Mouse (Mus musculus): ENCODE data around the gene Adgre5. TPM values are rescaled to one million over a fixed set of nuclear protein-coding genes. Genes with fewer than 3 reads are reported as not detected.

The Adgre5 gene
- total RNA-seq, 2 experiments from 2014 or later: 28.8 to 34.8 TPM

DNA sequence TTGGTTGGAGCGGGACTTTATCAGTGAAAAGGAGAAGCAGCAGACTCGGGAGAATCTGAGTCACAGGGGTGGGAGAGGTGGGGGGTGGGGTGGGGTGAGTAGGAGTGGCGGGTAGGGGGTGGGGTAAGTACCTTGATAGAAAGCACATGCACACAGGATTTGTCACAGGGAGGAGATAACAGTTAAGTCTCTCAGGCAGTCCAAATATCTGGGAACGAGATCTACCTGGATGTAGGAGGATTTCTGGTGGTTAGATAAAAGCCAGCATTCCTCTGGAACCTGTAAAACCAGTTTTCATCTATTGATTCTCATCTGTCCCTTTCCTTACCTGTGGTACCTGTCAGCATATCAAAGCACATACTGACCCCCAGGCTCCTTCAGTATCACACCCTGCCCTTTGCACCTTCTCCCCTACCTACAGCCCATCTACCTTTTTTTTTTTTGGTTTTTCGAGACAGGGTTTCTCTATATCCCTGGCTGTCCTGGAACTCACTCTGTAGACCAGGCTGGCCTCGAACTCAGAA, 16.0 kb upstream of the Adgre5 start:
- ATAC-seq (replicated peaks; ENCODE audit: low FRiP score, poor library complexity, severe bottlenecking): no peak

DNA sequence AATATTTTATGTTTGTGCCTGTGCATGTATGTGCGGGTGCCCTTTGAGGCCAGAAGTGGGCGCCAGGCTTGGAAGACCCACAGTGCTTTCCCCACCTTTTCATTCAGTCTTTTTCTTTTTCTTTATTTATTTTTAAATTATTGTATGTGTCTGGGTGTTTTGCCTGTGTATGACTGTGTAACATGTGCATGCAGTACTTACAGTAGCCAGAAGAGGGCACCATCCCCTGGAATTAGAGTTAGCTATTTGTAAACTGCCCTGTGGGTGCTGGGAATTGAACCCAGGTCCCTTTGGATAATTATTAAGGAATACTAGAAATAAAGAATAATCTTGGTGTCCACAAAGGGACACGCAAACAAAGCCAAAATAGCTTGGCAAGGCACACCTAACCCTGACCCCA, 15.1 kb upstream of the Adgre5 start:
- ATAC-seq (replicated peaks; ENCODE audit: low FRiP score, poor library complexity, severe bottlenecking): no peak

DNA sequence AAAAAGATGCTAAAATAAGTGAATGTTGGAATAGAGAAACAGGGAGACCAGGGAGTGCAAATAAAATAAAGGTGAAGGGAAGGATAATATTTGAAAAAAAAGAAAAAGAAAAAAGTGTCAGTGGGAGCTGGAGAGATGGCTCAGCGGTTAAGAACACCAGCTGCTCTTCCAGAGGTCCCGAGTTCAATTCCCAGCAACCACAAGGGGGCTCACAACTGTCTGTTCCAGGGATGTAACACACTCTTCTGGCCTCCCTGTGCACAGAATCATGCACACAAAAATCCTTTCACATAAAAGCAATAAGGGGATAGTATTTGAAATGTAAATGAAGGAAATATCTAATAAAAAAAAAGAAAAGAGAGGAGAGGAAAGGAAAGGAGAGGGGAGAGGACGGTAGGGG, 13.0 kb upstream of the Adgre5 start:
- ATAC-seq (replicated peaks; ENCODE audit: low FRiP score, poor library complexity, severe bottlenecking): no peak

DNA sequence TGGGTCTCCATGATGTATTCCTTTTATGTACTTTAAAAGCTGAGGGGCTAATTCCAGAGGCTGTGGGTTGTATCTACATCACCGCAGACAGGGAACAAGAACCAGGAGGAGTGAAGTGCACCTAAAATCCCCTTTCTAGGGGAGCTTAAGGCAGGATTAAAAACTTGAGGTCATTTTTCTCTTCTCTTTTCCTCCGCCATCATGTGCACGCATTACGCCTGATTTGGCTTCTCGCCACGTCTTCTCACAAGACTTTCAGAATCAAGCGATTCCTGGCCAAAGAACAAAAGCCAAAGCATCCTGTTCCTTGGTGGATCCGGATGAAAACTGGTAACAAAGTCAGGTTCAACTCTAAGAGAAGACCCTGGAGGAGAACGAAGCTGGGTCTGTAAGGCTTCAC, 8.1 kb upstream of the Adgre5 start:
- ATAC-seq (replicated peaks; ENCODE audit: low FRiP score, poor library complexity, severe bottlenecking): no peak

DNA sequence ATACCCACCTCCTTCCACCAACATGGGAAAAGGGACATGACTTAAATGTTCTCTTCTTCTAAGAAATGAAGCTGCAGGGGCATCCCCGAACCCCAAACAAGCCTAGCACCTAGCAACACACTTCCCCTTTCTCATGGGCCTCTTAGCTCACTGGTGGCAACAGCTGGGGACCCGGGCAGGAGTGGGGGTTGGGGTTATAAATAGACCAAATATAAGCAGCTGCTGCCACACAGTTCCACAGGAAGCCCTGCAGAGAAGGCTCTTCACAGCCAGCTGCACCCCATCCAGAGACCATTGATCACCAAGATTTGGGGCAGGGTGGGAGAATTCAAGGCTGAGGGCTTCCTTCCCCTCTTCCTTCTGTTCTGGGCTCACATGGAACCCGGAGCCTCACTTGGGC, 7.6 kb upstream of the Adgre5 start:
- no peak for ATAC-seq (replicated peaks; ENCODE audit: low FRiP score, poor library complexity, severe bottlenecking)

DNA sequence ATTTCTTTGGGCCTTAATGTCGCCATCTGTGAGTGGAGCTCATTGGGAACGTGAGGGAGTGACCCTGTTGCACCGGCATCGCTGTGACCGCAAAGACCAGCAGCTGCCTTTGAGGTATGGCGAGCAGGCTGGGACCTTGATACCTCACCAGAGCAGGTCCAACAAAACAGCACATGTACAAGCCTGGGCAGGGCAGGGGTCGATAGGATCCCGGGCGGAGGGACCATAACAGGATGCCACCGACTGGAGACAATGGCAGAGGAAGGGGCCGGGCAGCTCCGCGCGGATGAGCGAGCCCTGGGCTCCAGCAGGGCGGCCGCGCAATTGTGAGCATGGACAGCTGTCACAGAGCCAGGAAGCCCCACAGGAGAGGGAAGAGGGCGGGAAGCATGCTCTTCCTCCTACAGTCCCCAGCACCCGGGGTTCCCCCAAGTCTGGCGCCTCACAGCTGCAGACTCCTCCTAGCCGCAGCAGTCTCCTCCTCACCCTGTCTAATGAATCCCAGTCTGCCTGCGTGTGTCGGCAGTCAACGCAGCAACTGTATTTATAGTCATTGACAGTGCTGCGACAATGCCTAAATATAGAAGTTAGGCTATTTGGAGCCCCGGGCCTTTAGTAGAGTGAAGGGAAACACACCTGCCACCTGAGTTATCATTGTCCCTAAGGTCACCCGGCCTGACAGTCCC, 6.7 kb upstream of the Adgre5 start:
- ATAC-seq (replicated peaks; ENCODE audit: low FRiP score, poor library complexity, severe bottlenecking): no peak

DNA sequence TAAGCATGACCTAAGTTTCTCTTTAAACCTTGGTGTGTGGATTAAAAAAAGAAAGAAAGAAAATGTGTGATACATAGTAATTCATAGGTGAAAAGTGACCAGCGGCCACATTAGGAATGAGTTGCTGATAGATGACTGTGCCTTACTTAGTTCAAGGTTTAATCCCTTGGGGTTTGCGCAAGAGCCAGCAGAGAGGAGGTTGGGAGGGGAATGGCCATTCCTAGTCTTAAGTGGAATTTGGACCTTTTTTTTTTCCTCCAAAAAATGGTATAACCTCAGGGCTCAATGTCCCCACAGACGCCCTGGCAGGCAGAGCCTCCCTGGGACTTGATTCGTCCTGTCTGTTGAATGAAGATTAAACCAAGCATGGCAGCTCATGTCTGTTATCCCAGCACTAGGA, 2.9 kb upstream of the Adgre5 start:
- no peak for ATAC-seq (replicated peaks; ENCODE audit: low FRiP score, poor library complexity, severe bottlenecking)

DNA sequence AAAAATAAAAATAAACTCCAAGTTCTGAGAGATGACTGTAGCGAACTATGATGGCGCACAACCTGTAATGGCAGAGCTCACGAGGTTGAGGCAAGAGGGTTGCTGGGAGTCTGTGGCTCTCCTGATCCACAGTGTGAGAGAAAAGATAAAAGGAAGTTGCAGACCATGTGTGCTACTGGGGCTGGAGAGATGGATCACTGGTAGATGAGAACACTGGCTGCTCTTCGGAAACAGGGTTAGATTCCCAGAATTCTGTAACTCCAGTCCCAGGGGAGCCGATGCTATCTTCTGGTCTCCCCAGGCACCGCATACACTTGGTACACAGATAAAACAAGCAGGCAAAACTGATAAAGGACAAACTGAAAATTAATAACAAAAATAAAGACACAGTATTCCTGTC, 1.8 kb upstream of the Adgre5 start:
- no peak for ATAC-seq (replicated peaks; ENCODE audit: low FRiP score, poor library complexity, severe bottlenecking)

DNA sequence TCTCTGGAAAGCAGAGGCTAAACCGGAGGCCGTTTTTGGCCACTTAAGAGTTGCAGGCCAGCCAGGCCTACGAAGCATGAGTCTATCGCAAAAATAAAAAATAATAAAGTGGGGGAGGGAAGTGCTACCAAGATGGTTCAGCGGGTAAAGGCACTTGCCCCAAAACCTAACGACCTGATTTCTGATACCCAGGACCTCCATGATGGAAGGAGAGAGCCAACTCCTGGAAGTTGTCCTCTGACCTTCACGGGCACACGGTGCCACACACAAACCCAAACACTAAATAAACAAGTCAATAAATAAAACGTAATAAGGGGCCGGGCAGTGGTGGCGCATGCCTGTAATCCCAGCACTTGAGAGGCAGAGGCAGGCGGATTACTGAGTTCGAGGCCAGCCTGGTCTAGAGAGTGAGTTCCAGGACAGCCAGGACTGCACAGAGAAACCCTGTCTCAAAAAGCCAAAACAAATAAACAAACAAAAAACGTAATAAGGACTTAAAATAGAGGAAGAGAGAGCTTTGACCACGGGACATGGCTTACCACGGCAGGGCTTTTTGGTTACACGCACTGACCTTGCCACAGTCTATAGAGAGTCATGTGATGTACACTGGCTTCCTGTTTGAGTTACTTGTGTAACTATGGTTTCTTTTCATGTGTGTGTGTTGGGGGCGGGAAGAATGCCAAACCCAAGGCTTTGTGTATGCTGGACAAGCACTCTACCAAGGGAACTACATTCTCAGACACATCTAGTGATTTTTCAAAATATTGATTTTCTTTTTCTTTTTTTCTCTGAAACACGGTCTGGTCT, 926 bp upstream of the Adgre5 start:
- no peak for ATAC-seq (replicated peaks; ENCODE audit: low FRiP score, poor library complexity, severe bottlenecking)

DNA sequence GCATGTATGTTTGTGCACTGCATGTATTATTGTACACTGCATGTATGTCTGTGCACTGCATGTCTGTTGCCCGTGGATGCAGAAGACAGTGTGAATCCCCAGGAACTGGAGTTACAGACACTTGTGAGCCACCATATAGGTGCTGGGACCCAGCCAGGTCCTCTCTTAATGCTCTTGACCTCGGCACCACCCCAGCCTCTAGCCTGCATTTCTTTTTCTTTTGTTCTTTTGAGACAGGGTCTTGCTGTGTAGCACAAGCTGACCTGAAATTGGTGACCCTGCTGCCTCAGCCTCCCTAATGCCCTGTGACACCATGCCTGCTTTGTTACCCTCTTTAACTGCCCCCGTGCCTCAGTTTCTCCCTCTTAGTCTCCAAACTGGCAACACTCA, 545 bp downstream of the Adgre5 start:
- ATAC-seq (replicated peaks; ENCODE audit: low FRiP score, poor library complexity, severe bottlenecking): no peak

DNA sequence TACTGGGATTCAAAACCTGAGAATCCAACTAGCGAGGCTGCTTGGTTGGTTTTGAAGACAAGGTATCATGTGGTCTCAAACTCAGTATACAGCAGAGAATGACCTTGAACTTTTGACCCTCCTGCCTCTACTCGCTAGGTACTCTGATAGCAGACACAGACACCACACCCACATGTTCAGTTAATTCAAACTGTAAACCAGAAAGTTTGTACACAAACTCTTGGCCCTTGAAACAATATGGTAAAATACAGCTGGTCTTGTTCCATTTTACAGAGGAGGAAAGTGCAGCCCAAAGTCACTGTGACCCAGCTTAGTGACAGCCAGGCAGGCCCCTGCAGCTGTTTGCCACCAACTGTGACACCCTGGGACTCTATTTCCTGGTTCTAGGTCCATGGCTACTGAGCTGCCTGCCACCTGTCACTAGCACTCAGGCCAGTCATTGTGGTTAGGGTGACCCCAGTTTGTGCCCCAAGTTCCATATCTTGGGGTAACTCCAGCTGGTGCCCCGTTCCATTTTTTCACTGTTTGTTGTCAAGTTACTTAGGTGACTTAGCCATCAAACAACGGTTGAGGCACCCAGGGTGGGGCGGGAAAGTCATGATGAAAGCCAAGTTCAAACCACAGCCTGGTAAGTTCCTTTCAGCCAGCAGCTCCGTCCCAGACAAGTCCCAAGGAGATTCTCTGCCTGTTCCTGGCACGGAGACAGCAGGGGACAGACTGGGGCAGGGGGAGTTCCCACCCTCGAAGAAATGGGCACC, 1.2 kb downstream of the Adgre5 start:
- ATAC-seq (replicated peaks; ENCODE audit: low FRiP score, poor library complexity, severe bottlenecking): no peak

DNA sequence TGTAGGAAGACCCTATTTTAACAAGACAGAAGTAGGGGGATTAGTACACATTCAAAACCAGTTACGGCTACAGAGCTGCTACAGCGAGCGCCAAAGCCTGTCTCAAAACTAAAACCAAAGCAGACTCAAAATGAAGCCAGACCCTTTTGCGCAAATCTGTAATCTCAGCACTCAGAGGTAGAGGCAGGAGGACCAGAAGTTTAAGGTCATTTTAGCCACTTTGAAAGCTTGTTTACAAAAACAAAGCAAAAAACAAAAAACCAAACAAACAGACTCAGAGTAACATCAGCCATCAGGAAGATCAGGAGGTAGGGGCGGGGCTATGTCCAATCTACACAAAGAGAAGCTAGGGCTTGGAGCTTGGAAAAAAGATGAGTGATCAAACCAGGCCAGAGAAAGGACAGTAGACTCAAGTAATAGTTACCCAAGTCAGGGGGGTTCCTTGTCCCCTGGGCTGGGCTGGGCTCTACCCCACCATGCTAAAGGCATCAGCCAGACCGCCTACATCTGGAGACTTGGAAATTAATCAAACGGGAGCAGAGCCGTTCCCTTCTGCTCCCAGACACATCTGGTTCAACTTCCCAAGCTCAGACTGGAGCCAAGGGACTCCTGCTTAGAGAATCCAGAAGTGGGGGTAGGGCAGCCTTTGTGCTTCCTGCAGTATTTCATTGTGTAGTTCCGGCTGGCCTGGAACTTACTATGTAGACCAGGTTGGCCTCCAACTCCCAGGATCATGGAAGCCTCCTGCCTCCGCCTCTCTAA, 2.0 kb downstream of the Adgre5 start:
- no peak for ATAC-seq (replicated peaks; ENCODE audit: low FRiP score, poor library complexity, severe bottlenecking)

DNA sequence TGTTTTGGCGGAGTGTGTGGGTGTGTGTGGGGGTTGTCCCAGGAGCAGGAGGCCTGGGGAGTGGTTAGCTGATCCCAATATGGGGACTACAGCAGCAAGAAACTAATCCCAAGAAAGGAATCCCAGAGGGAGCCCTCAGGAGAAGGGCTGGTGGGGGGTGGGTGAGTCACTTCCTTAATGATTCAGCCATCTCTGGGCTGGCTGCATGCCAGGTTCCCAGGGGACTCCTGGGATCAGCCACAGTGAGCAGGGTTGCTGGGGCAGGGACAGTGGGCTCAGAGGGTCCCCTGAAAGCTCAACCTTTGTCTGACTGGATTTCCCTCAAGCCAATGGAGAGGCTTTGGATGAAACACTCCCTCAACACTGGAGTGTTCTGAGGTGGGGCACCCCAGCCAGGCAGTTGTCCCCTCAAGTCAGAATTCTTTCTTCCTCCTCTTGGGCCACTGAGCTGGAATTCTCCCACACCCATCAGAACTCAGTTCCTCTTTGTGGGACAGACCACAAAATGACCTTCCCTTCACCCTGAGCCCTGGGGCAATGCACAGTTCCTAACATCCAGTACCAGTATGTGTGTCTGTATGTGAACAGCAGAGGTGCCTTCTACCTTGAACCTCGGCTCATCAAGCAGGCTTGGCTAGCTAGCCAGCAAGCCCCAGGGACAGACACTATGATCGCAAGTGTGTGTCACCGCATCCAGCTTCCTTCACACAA, 3.1 kb downstream of the Adgre5 start:
- no peak for ATAC-seq (replicated peaks; ENCODE audit: low FRiP score, poor library complexity, severe bottlenecking)

DNA sequence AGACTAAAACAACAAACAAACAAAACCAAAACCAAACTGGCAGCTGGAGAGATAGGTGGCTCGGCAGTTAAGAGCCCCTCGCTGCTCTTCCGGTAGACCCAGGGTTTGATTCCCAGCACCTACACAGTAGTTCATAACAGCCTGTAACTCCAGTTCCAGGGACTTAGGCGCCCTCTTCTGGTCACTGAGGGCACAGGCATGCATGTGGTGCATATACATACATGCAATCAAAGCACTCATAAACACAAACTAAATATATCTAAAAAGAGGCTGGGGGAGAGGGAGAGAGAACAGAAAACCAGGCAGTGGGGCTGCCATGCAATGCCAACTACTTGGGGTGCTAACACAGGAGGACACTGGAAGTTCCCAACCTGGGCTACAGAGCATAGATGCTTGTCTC, 3.8 kb downstream of the Adgre5 start:
- ATAC-seq (replicated peaks; ENCODE audit: low FRiP score, poor library complexity, severe bottlenecking): no peak

DNA sequence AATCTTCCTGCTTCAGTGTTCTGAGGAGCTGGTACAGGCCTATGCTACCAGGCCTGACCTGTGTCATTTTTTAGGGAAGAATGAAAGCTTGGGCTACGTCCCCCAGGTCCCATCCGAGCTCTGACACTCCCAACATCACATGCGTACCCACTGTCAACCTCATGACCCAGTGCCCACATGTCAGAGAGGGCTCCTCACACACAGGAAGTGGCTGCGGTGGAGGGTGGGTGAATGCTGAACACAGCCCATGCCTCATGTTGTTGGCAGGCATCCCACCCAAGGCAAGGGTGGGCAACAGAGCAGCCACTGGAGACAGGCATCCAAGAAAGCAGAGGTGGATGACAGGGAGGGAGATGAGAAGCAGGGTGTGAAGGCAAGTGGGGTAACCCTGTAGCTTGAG, 4.4 kb downstream of the Adgre5 start:
- ATAC-seq (replicated peaks; ENCODE audit: low FRiP score, poor library complexity, severe bottlenecking): no peak

DNA sequence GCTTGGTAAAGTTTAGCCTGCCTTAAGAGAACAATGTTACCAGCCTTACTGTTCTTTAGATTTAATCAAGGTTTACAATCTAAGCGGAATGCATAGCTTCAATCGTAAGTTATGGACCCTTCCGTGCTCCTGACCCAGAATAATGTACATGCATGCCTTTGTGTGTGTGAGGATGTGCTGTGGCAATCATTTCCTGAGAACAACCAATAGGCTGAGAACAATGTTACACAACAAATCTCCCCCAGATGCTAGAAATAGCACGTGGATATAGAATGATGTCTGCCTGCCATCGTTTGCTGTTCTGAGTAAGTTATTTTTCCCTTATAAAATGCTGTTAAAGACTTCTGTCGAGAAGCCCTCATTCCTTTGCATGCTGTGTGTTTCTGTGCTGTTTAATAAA, 8.2 kb downstream of the Adgre5 start:
- no peak for ATAC-seq (replicated peaks; ENCODE audit: low FRiP score, poor library complexity, severe bottlenecking)

DNA sequence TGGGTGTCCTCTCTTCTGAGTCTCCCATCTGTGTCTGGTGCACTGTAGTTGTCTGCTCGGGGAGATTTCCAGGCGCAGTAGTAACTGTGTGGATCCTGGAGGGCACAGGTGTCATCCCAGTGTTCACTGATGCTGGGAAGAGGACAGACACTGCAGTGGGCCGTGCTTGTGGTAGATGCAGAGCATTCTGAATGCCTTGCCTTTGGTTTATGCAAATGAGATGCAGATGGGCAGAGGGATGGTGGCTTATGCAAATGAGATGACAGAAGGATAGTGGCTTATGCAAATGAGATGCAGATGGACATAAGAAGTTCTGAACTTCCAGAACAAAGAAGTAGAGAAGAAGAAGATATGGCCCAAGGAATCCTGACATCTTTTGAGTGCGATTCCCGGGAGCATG, 9.2 kb downstream of the Adgre5 start:
- ATAC-seq (replicated peaks; ENCODE audit: low FRiP score, poor library complexity, severe bottlenecking): no peak

DNA sequence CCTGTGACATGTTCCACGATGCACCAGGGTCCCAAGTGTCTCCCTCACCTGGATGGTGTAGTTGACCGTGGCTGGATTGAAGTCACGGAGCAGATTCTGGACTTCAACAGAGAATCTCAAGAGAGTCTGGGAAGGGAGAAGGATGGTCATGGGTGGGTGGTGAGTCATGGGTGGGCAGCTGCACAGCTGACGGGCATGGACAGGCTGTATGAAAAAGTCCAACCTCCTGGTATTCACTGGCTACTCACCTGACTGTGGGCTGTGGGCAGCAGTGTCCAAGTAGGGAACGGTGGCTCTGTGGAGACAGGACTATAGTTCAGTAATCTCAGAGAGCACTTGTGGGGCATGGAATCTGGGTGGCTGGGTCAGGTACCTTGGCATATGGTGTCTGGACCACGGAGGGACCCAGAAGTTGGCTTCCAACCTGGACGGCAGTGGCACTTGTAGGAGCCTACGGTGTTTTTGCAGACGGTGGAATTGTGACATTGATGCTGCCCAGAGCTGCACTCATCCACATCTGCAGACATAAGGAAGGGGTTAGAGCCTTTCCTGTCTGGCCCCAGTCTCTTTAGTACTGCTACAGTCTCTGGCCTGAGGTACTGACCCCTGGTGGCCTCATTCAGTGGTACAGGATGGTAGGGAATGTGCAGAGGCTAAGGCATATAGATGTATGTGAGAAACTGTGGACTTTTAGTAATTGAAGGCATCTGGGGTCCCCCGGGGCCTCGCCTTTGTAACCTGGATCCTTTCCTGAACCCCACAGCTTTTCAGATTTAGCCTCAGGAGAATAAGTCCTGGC, 11.9 kb downstream of the Adgre5 start:
- no peak; the same call in 1 of the 2 replicates for ATAC-seq (replicated peaks; ENCODE audit: low FRiP score, poor library complexity, severe bottlenecking)
